Mouse (Mus musculus) ZHBTc4 (cell line): Measurements from ENCODE around the gene Gm10073.

ENCODE experiments used
- DNase-seq: peaks from one replicate; pipeline ENCODE4 v3.0.0-alpha.2; 2011; ENCODE audit warnings: low read depth, low spot score

Gm10073 gene

DNA sequence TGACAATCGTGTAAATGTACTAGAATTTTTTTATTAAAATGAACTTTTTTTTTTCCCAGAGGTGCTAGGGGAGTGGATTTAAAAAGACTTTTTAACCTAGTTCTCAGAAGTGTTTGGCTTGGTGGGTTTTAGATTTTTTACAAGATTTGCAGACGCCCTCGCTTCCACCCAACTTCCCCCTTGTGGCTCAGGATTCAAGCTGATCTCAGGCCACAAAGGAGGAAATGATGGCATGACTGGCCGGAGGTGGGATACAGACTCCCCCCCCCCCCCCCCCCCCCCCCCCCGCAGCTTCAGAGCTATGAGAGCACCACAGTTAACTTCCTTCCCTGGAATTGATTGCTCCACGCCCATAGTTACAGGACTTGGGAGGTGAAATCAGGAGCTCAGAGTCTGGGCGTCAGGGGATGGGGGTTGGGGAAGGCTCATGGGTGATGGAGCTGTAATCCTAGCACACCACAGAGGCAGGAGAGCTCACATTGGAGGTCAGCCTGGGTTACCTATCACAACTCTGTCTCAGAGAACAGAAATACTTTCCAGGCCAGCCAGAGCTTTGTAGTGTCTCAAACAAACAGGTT, 17.1 kb downstream of the Gm10073 start:
- peak; percentile 60 for DNase-seq

GRCm38 (mm10) chr8:106554011-106554410, 19.2 kb downstream of the Gm10073 start:
- peak; percentile 82 for DNase-seq

GRCm38 (mm10) chr8:106550906-106551305, 22.4 kb downstream of the Gm10073 start:
- DNase-seq: no peak

- no peak for DNase-seq
These were observed 24.8 kb downstream of the Gm10073 start for GRCm38 (mm10) chr8:106548366-106548936.

- DNase-seq: no peak
These were observed 26.5 kb downstream of the Gm10073 start for GRCm38 (mm10) chr8:106546746-106547145.

GRCm38 (mm10) chr8:106545149-106545548, 28.1 kb downstream of the Gm10073 start:
- DNase-seq: no peak

GRCm38 (mm10) chr8:106543043-106543442, 30.2 kb downstream of the Gm10073 start:
- DNase-seq: no peak

GRCm38 (mm10) chr8:106541002-106541401, 32.3 kb downstream of the Gm10073 start:
- DNase-seq: no peak

- DNase-seq: no peak
These were observed 34.1 kb downstream of the Gm10073 start for GRCm38 (mm10) chr8:106539193-106539592.

DNA sequence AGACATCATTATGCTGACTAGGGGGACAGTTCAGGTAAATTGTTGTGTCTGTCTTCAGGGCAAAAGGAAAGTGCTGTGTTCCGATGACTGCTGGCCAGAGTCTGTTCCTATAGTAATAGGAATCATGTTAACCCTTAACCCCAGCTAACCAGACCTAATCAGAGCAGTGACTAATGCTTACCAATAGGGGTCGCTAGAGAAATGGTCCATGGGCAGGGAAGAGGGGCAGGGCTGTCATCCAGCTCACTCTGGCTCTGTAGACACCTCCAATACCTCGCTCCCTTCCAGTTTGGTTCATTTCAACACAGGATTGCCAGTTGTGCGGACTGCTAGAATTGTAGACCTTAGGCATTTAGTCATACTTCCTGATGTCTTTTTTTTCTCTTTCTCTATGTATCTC, 37.8 kb downstream of the Gm10073 start:
- peak; percentile 78 for DNase-seq

- DNase-seq: peak; percentile 89
These were observed 38.8 kb downstream of the Gm10073 start for GRCm38 (mm10) chr8:106534449-106534848.

- DNase-seq: no peak
These were observed 39.6 kb downstream of the Gm10073 start for GRCm38 (mm10) chr8:106533709-106534108.

DNA sequence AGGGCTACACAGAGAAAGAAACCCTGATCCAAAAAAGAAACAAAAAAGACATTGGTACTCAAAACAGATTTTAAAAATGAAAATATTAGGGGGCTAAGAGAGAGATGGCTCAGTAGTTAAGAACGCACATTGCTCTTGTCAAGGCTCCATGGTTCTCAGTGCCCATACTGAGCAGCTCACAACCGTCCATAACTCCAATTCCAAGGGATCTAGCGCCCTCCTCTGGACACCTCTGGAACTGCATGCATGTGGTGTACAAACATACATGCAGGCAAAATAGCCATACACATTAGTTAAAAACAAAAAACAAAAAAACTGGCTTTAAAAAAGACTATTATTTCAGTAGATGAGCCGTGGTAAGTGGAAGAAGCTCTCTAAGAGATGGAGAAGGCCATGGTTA, 42.7 kb downstream of the Gm10073 start:
- DNase-seq: peak; percentile 73

GRCm38 (mm10) chr8:106529885-106530482, 43.3 kb downstream of the Gm10073 start:
- DNase-seq: no peak

- peak; percentile 66 for DNase-seq
These were observed 44.5 kb downstream of the Gm10073 start for GRCm38 (mm10) chr8:106528596-106529249.

DNA sequence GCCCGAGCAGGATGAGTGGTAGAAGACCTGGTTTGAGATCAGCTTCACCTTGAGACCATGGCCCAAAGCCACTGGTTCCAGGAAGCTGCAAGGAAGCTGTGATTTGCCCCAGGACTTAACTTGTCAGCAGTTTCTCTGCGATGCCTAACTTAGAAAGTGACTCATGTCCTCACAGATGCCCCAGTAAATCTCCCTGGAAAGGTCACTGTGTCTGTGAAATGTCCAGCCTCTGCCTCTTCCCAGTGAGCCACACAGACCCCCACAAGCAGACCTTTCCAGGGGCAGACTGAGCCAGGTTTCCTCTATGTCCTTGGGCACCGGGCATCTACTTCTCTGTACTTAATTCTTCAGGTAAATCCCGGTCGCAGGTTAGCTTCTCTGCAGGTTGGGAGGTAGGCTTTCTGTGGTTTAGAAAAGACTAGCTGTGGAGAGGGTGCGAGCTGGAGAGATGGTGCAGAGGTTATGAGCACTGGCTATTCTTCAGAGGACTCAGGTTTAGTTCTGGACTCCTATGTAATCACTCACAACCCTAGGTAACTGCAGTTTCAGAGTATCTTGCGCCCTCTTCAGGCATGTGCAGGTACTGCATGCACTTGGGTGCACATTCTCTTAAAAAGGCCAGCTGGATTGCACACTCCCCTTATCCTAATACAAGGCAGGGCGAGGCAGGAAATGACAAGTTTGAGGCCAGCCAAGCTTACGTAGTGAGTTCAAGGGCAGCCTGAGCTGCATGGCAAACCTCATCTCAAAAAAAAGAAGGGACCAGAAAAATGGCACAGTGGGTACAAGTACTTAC, 45.8 kb downstream of the Gm10073 start:
- peak; percentile 90 for DNase-seq

DNA sequence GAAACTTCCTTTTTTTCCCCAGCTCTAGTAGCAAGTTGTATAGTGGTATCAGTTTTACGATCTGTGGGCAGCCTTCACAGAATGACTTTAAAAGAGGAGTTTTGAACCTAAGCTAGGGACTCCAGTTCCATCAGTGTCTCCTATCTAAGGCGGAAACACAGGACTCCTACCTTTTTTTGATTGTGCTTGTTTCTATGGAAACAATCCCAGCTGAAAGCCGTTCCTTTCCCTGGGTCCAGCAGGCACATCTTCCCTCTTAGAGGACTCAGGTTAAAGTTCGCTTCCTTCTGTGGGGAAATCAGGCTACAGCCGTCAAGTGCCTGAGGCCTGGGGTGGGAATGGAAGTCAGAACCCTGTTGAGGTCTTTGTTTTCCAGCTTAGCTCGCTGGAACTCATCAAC, 46.5 kb downstream of the Gm10073 start:
- DNase-seq: peak; percentile 30
